Mouse (Mus musculus) embryonic facial prominence, embryonic 15.5 days (tissue): ENCODE results near the gene Cyp19a1. TPM values are rescaled to one million over a fixed set of nuclear protein-coding genes. Genes with fewer than 3 reads are reported as not detected.

Experiments used
- ATAC-seq: fragments of 200-750 bp; cut with Nextera tagmentation; 2 replicates; pipeline ENCODE4 v1.8.0; 2017; ENCODE audit warnings: low read depth, moderate TSS enrichment; ENCODE audit not compliant: insufficient number of reproducible peaks, low FRiP score, low TSS enrichment
- H3K27ac ChIP-seq: fragments of 300-500 bp; sonication (generic); replicated peaks from 2 replicates; pipeline ENCODE4 v1.5.1; 2015; ENCODE audit warnings: mild to moderate bottlenecking, inconsistent platforms
- H3K27me3 ChIP-seq: fragments of 300-500 bp; sonication (generic); 2 replicates; pipeline ENCODE4 v1.6.1; 2015; ENCODE audit warnings: inconsistent platforms
- H3K36me3 ChIP-seq: fragments of 300-500 bp; sonication (generic); 2 replicates; pipeline ENCODE4 v1.6.1; 2015; ENCODE audit warnings: mild to moderate bottlenecking, inconsistent platforms
- H3K4me1 ChIP-seq: fragments of 300-500 bp; sonication (generic); 2 replicates; pipeline ENCODE4 v1.6.1; 2015; ENCODE audit warnings: inconsistent platforms
- H3K4me2 ChIP-seq: fragments of 300-500 bp; sonication (generic); replicated peaks from 2 replicates; pipeline ENCODE4 v1.6.1; 2015; ENCODE audit warnings: mild to moderate bottlenecking, inconsistent platforms
- H3K4me3 ChIP-seq: fragments of 300-500 bp; sonication (generic); replicated peaks from 2 replicates; pipeline ENCODE4 v1.5.1; 2015; ENCODE audit warnings: mild to moderate bottlenecking, inconsistent platforms
- H3K9ac ChIP-seq: fragments of 300-500 bp; sonication (generic); 2 replicates; pipeline ENCODE4 v1.6.1; 2015; ENCODE audit warnings: inconsistent platforms
- H3K9me3 ChIP-seq: fragments of 300-500 bp; sonication (generic); replicated peaks from 2 replicates; pipeline ENCODE4 v1.6.1; 2016; ENCODE audit warnings: inconsistent platforms
- WGBS: fragments of 180-500 bp; shearing (Covaris S2); methylation state at CpG from one replicate; pipeline ENCODE4 v1.1.7; 2015; 5-methylcytosine and 5-hydroxymethylcytosine counted together
- polyA plus RNA-seq: library from polyadenylated mRNA; unstranded; fragments of >200 nt; fragmentation: Nextera tagmentation; extraction: Ambion mirVana; gene quantifications from 2 replicates; pipeline ENCODE4 v1.2.1, GENCODE M21; 2015

Cyp19a1 gene
- polyA plus RNA-seq, 1 experiment from 2014 or later = not detected

DNA sequence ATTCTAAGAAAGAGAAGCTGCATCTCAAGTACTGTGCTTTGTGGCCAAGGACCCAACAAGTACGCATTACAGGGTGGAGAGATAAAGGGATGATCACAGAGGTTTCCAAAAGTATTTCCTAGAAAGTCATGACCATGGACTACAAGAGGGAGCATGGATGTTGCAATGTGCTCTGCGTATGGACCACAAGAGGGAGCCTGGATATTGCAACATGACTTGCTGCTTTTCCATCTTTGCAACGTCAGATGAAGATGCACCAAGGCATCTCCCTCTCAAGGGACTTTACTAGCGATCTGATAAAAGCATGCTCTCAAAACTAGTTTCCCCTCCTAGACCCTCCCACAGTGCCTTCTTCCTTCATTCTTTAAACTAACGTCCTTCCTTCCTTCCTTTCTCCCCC is 98.4 kb downstream of the Cyp19a1 start:
- H3K4me3 ChIP-seq = no peak overlapping the region
- no peaks in the 10 kb centered on the region for H3K27me3 ChIP-seq
- no peak for ATAC-seq
- H3K4me2 ChIP-seq = no peak overlapping the region
- no peak overlapping the region for H3K9ac ChIP-seq
- WGBS = 33% methylated on average over 5 of the region's 5 CpGs
- no peaks in the 10 kb centered on the region for H3K4me1 ChIP-seq
- no peak overlapping the region for H3K27ac ChIP-seq
- H3K36me3 ChIP-seq = no peaks in the 10 kb centered on the region
- no peaks in the 10 kb centered on the region for H3K9me3 ChIP-seq

GRCm38 (mm10) chr9:54168425-54168824 is 99.5 kb downstream of the Cyp19a1 start:
- Histone ChIP-seq H3K27me3 (no peaks in the 10 kb centered on the region), H3K4me1 (no peaks in the 10 kb centered on the region), H3K9ac (no peak overlapping the region), H3K4me3 (no peak overlapping the region), H3K4me2 (no peak overlapping the region), H3K36me3 (no peaks in the 10 kb centered on the region), H3K9me3 (no peaks in the 10 kb centered on the region), H3K27ac (no peak overlapping the region)
- WGBS = 78% methylated on average over 10 of the region's 10 CpGs
- no peak for ATAC-seq

DNA sequence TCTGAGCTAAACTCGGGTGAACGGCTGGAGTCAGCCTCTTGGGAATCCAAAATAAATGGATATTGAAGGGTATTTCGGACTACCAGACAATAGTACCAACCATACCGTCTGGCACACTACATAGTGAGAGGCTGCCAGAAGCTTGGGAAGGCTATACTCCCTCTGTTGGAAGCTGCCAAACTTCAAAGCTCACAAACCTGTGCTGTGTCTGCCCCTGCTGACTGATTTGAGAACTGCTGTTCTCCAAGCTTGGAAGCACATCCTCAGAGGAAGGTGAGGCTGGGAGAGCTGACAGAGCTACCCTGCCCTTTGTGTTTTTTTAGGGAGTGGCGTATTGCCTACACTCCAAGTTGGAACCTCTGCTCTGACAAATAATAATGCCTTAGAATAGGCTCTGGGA is 104.8 kb downstream of the Cyp19a1 start:
- Histone ChIP-seq H3K27ac (no peak overlapping the region), H3K4me2 (no peak overlapping the region), H3K9ac (no peak overlapping the region), H3K4me1 (no peaks in the 10 kb centered on the region), H3K9me3 (no peaks in the 10 kb centered on the region), H3K27me3 (no peaks in the 10 kb centered on the region), H3K36me3 (no peaks in the 10 kb centered on the region), H3K4me3 (no peak overlapping the region)
- no peak for ATAC-seq
- WGBS = 68% methylated on average over 5 of the region's 5 CpGs

DNA sequence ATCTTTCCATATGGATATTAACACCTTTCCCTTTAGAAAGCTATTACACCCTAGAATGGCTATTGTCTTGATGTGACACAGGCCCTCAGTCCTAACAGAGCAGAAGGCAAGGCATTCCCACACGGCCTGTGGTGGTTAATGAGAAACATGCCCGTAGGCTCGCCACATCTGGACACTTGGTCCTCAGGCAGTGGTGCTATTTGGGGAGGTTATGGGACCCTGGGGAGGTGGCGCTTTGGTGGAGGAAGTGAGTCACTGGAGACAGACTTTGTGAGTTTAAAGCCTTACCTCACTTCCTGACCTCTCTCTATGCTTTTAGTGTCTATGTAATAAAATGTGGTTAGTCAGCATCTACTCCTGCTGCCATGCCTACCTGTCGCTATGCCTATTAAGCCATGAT is 114.2 kb downstream of the Cyp19a1 start:
- Histone ChIP-seq H3K4me3 (no peak overlapping the region), H3K36me3 (no peaks in the 10 kb centered on the region), H3K9me3 (no peaks in the 10 kb centered on the region), H3K4me2 (no peak overlapping the region), H3K9ac (no peak overlapping the region), H3K4me1 (no peaks in the 10 kb centered on the region), H3K27me3 (no peaks in the 10 kb centered on the region), H3K27ac (no peak overlapping the region)
- 44% methylated on average over 5 of the region's 5 CpGs for WGBS
- ATAC-seq = no peak

- Histone ChIP-seq H3K27ac (no peak overlapping the region), H3K27me3 (no peaks in the 10 kb centered on the region), H3K4me1 (no peaks in the 10 kb centered on the region), H3K36me3 (no peaks in the 10 kb centered on the region), H3K4me2 (no peak overlapping the region), H3K9me3 (no peaks in the 10 kb centered on the region), H3K4me3 (no peak overlapping the region), H3K9ac (no peak overlapping the region)
- no peak for ATAC-seq
- 90% methylated on average over 1 of the region's 1 CpGs for WGBS
Measured at GRCm38 (mm10) chr9:54139191-54139590, 128.7 kb downstream of the Cyp19a1 start.

Other genes starting within 250 kb of the Cyp19a1 start
- 1.0 and 1.2 TPM in 2 replicates for gene Tnfaip8l3, start 199.7 kb downstream of the Cyp19a1 start, polyA plus RNA-seq
- 1.2 and 1.3 TPM in 2 replicates for gene Gldn, start 18.4 kb upstream of the Cyp19a1 start, polyA plus RNA-seq
- gene Dmxl2, start 233.5 kb upstream of the Cyp19a1 start, polyA plus RNA-seq = 6.4 and 7.0 TPM in 2 replicates